Mouse (Mus musculus) C2C12 (cell line): Measurements from ENCODE around the gene Pdss2. TPM values are rescaled to one million over a fixed set of nuclear protein-coding genes. Genes with fewer than 3 reads are reported as not detected.

Experiments used
- H3K27me3 ChIP-seq: one replicate; pipeline ENCODE4 v1.6.1; 2011; ENCODE audit not compliant: control insufficient read depth, insufficient read depth, insufficient read length
- H3K36me3 ChIP-seq: one replicate; pipeline ENCODE4 v1.6.1; 2011; ENCODE audit not compliant: control insufficient read depth, insufficient read depth
- H3K4me3 ChIP-seq: one replicate; pipeline ENCODE4 v1.5.1; 2011; ENCODE audit warnings: mild to moderate bottlenecking, control low read depth; ENCODE audit not compliant: poor library complexity, insufficient read depth, severe bottlenecking
- H3K79me2 ChIP-seq: one replicate; pipeline ENCODE4 v1.6.1; 2011; ENCODE audit not compliant: control insufficient read depth, insufficient read depth
- H3K79me3 ChIP-seq: one replicate; pipeline ENCODE4 v1.6.1; 2011; ENCODE audit warnings: low read depth, control low read depth
- H3ac ChIP-seq: one replicate; pipeline ENCODE3; 2011; ENCODE audit warnings: low read depth; ENCODE audit not compliant: control insufficient read depth, insufficient read length
- CEBPB ChIP-seq: IDR thresholded peaks from one replicate; pipeline ENCODE4 v1.6.1; 2011; ENCODE audit warnings: low read depth, mild to moderate bottlenecking, control low read depth, moderate library complexity
- CTCF ChIP-seq: IDR thresholded peaks from one replicate; pipeline ENCODE4 v1.5.1; 2011; ENCODE audit not compliant: control insufficient read depth, insufficient read depth, insufficient read length
- FOSL1 ChIP-seq: IDR thresholded peaks from one replicate; pipeline ENCODE4 v1.8.0; 2011; ENCODE audit warnings: mild to moderate bottlenecking, low read length; ENCODE audit not compliant: poor library complexity, insufficient read depth, severe bottlenecking
- MAX ChIP-seq: IDR thresholded peaks from one replicate; pipeline ENCODE4 v1.6.1; 2011; ENCODE audit warnings: mild to moderate bottlenecking, control low read depth
- MYOD1 ChIP-seq: IDR thresholded peaks from one replicate; pipeline ENCODE4 v1.6.1; 2011; ENCODE audit warnings: low read depth; ENCODE audit not compliant: control insufficient read depth, insufficient read length
- MYOG ChIP-seq: IDR thresholded peaks from one replicate; pipeline ENCODE4 v1.6.1; 2011; ENCODE audit not compliant: control insufficient read depth, insufficient read length; ENCODE audit errors: extremely low read depth
- USF1 ChIP-seq: IDR thresholded peaks from one replicate; pipeline ENCODE4 v1.6.1; 2011; ENCODE audit warnings: low read depth, mild to moderate bottlenecking, control low read depth, moderate library complexity
- polyA plus RNA-seq: library from polyadenylated mRNA; unstranded; fragments of >200 nt; fragmentation: generic; extraction: Trizol; gene quantifications from one replicate; pipeline ENCODE4 v1.2.1, GENCODE M21; 2012; ENCODE audit warnings: missing spikeins

Pdss2 gene
- polyA plus RNA-seq, 1 experiment, result 7.5 TPM

- H3K27me3 ChIP-seq, result no peaks in the 10 kb centered on the region
- no peak overlapping the region for H3K4me3 ChIP-seq
- H3K79me3 ChIP-seq, result peaks cover 34% of the 10 kb centered on the region
- H3ac ChIP-seq, result no peak overlapping the region
- H3K36me3 ChIP-seq, result peaks cover 8% of the 10 kb centered on the region
- H3K79me2 ChIP-seq, result peaks cover 85% of the 10 kb centered on the region
- TF ChIP-seq CTCF (no peak), USF1 (no peak), MYOD1 (no peak), CEBPB (no peak), FOSL1 (no peak)
Measured at GRCm38 (mm10) chr10:43489550-43489949, 268.3 kb downstream of the Pdss2 start.

GRCm38 (mm10) chr10:43490034-43490433 lies 268.7 kb downstream of the Pdss2 start:
- Histone ChIP-seq H3ac (no peak overlapping the region), H3K4me3 (no peak overlapping the region), H3K36me3 (peaks cover 12% of the 10 kb centered on the region), H3K79me3 (peaks cover 31% of the 10 kb centered on the region), H3K27me3 (no peaks in the 10 kb centered on the region), H3K79me2 (peaks cover 80% of the 10 kb centered on the region)
- TF ChIP-seq MYOD1, result no peak
- TF ChIP-seq MAX, result no peak
- TF ChIP-seq CEBPB, result no peak
- no peak for TF ChIP-seq MYOG
- no peak for TF ChIP-seq CTCF
- no peak for TF ChIP-seq FOSL1
- no peak for TF ChIP-seq USF1

GRCm38 (mm10) chr10:43490846-43491245 lies 269.6 kb downstream of the Pdss2 start:
- H3K79me2 ChIP-seq, result peaks cover 72% of the 10 kb centered on the region
- H3K79me3 ChIP-seq, result peaks cover 23% of the 10 kb centered on the region
- H3K4me3 ChIP-seq, result no peak overlapping the region
- peaks cover 16% of the 10 kb centered on the region for H3K36me3 ChIP-seq
- no peak for TF ChIP-seq CEBPB
- TF ChIP-seq FOSL1, result no peak
- no peak for TF ChIP-seq CTCF
- H3ac ChIP-seq, result no peak overlapping the region
- no peaks in the 10 kb centered on the region for H3K27me3 ChIP-seq

GRCm38 (mm10) chr10:43502599-43502998 lies 281.3 kb downstream of the Pdss2 start:
- Histone ChIP-seq H3K36me3 (peaks cover 10% of the 10 kb centered on the region), H3K27me3 (no peaks in the 10 kb centered on the region), H3K79me3 (no peaks in the 10 kb centered on the region), H3K79me2 (no peaks in the 10 kb centered on the region), H3ac (no peak overlapping the region), H3K4me3 (no peak overlapping the region)
- TF ChIP-seq FOSL1 (no peak), MYOD1 (no peak), MAX (no peak), USF1 (no peak), CEBPB (no peak), MYOG (no peak), CTCF (no peak)

- Histone ChIP-seq H3K27me3 (no peaks in the 10 kb centered on the region), H3K36me3 (no peaks in the 10 kb centered on the region), H3K79me2 (no peaks in the 10 kb centered on the region), H3K4me3 (no peak overlapping the region), H3K79me3 (no peaks in the 10 kb centered on the region), H3ac (no peak overlapping the region)
- TF ChIP-seq MYOD1 (no peak), USF1 (no peak), CEBPB (no peak), MAX (no peak), FOSL1 (no peak), MYOG (no peak), CTCF (no peak)
Measured at GRCm38 (mm10) chr10:43504291-43504690, 283.0 kb downstream of the Pdss2 start.

- H3ac ChIP-seq, result no peak overlapping the region
- H3K79me2 ChIP-seq, result no peaks in the 10 kb centered on the region
- no peak overlapping the region for H3K4me3 ChIP-seq
- no peaks in the 10 kb centered on the region for H3K27me3 ChIP-seq
- H3K36me3 ChIP-seq, result peaks cover 21% of the 10 kb centered on the region
- TF ChIP-seq MYOD1, result no peak
- no peak for TF ChIP-seq MAX
- TF ChIP-seq FOSL1, result no peak
- TF ChIP-seq USF1, result no peak
- no peak for TF ChIP-seq MYOG
- no peak for TF ChIP-seq CTCF
- no peak for TF ChIP-seq CEBPB
- H3K79me3 ChIP-seq, result no peaks in the 10 kb centered on the region
Measured at GRCm38 (mm10) chr10:43507051-43507450, 285.8 kb downstream of the Pdss2 start.
